Mouse (Mus musculus) CH12.LX (cell line): ENCODE results near the gene Cmip.

Experiments used
- CHD1 ChIP-seq: IDR thresholded peaks from 2 replicates; pipeline ENCODE4 v1.6.1; 2012; ENCODE audit warnings: low read depth, low read length, improper control_type of control experiment, inconsistent platforms
- CTCF ChIP-seq, 2 experiments: IDR thresholded peaks in 1 of 2; conservative IDR thresholded peaks in 1 of 2; 2 replicates each; pipeline ENCODE4 v1.5.1; 2011 to 2012; ENCODE audit warnings: low read depth in 2 of 2, low read length in 2 of 2, improper control_type of control experiment in 1 of 2, inconsistent platforms in 1 of 2, mild to moderate bottlenecking in 1 of 2, moderate library complexity in 1 of 2
- IRF4 ChIP-seq: IDR thresholded peaks from 2 replicates; pipeline ENCODE4 v1.6.1; 2014; ENCODE audit warnings: low read depth, mild to moderate bottlenecking, inconsistent platforms, low read length, improper control_type of control experiment
- JUND ChIP-seq: conservative IDR thresholded peaks from 2 replicates; pipeline ENCODE4 v1.6.1; 2011; ENCODE audit warnings: low read depth, low read length, improper control_type of control experiment
- MAX ChIP-seq: IDR thresholded peaks from 2 replicates; pipeline ENCODE4 v1.6.1; 2011; ENCODE audit warnings: low read length, improper control_type of control experiment
- POLR2A ChIP-seq: IDR thresholded peaks from 2 replicates; pipeline ENCODE4 v1.6.1; 2011; ENCODE audit warnings: low read depth, mild to moderate bottlenecking, improper control_type of control experiment, low read length
- POLR2AphosphoS2 ChIP-seq: IDR thresholded peaks from 2 replicates; pipeline ENCODE4 v1.6.1; 2011; ENCODE audit warnings: low read depth, low read length, improper control_type of control experiment
- UBTF ChIP-seq: IDR thresholded peaks from 2 replicates; pipeline ENCODE4 v1.6.1; 2012; ENCODE audit warnings: low read depth, mild to moderate bottlenecking, inconsistent platforms, low read length, improper control_type of control experiment, moderate library complexity
- ZNF384 ChIP-seq: IDR thresholded peaks from 2 replicates; pipeline ENCODE4 v1.6.1; 2012; ENCODE audit warnings: low read depth, low read length, improper control_type of control experiment, inconsistent platforms

DNA sequence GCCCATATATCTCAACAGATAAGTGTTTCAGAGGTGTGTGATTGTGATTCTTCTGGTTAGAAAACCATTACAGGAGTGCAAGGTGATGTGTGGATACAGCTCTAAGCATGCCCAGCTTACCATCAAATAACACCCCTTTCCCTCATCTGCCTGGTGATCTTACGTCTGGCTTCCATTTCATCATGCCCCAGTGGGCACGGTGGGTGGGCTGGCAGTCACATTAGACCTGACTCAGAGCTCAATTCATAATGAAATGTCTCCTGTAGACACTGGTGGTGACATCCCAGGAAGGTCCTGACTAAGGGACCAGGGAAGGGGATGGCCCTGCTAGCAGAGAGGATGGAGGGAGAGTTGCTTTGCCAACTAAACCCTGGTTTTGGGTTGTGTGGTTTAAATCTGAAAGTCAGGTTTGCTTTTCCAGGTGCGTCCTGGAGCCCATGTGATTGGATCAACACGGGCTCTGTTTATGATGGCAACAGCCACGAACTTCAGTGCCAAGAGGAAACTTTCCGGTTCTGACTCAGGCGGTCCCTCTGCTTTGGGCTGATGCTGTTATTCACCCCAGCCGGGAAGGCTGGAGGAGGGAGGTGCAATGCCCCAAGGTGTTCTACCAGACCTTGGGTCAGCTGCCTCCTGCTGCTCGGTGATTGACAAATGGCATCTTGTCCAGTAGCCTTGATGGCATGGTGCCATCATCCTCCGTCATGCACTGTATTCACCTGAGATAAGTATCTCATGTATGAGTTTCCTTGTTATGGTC lies 231.6 kb downstream of the Cmip start:
- TF ChIP-seq ZNF384 = no peak
- no peak for TF ChIP-seq CTCF (conservative IDR thresholded peaks at IDR 0.05 in 1 of 2, IDR thresholded peaks at IDR 0.05 in 1 of 2; ENCODE audit: low read depth in 2 of 2, low read length in 2 of 2)
- TF ChIP-seq MAX = no peak
- TF ChIP-seq CHD1 = no peak
- TF ChIP-seq IRF4 = no peak
- TF ChIP-seq POLR2A = no peak
- TF ChIP-seq POLR2AphosphoS2 = no peak
- no peak for TF ChIP-seq UBTF
- no peak for TF ChIP-seq JUND
